Mouse (Mus musculus) lung, postnatal 14 days (tissue): ENCODE results near the gene Hipk1.
A peak's percentile ranks its signal among the peaks of the same experiment; 100 is the strongest.

ENCODE experiments used
- DNase-seq: peaks from one replicate; pipeline ENCODE4 v3.0.0; 2021

Hipk1 gene

GRCm38 (mm10) chr3:103743208-103743607, 48.2 kb downstream of the Hipk1 start:
- no peak for DNase-seq

- no peak for DNase-seq
Observed at GRCm38 (mm10) chr3:103740342-103740741, 51.0 kb downstream of the Hipk1 start.

DNA sequence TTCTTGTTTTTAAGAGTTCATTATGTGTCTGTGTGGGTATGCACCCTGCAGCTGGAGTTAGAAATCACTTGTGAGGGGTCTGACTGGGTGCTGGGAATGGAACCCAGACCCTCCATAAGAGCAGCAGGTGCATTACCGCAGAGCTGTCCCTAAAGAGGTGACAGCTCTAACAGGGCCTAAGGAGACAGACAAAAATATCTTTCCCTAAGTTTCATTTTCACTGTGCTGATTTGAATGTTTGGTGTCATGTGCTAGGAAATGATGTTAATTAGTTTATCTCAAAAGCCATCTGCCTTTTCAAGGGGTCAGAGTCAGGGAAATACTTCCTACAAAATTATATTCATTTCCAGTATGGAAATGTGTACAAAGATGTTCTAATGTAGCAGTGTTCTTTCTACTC, 52.0 kb downstream of the Hipk1 start, which contains the start of gene Gm10964:
Gene Gm10964 (plus strand): TSS at position 38 of the 400 bp plus-strand sequence.
- DNase-seq, result no peak

GRCm38 (mm10) chr3:103737778-103738571, 53.4 kb downstream of the Hipk1 start, which contains the start of gene Olfml3:
Gene Olfml3, minus strand, starts transcription at chr3:103738001.
- peak; percentile 93 for DNase-seq

DNA sequence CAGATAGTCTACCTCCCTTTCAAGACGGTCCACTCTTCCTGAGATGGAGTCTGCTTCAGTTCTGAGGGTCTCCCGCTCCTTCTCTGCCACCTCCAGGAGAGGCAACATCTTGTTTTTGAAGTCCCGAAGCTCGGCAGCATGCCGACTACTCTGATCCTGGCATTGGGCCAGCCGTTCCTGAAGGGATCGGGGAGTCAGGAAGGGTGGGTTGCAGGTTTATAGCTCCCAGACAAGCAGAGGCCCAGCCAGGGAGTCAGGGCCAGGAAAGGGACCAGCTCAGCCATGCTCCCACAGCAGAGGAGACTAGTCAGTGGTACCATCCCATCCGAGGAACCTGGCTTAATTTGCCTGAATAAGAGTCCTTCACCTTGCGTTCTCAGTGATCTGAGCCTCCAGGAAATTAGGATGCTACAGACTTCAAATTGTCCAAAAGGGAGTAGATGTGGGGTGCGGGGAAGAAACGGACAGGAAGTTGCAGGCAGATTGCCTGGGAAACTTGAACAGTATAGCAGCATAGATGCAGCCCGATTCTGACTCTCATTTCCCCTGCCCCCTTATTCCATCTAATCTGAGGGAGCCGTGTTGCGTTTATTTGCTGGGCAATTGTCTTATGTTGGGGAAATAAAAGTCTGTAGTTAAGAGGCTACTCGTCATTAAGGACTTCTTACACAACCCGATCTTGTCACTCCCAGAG, 54.2 kb downstream of the Hipk1 start:
- peak; percentile 58 for DNase-seq

DNA sequence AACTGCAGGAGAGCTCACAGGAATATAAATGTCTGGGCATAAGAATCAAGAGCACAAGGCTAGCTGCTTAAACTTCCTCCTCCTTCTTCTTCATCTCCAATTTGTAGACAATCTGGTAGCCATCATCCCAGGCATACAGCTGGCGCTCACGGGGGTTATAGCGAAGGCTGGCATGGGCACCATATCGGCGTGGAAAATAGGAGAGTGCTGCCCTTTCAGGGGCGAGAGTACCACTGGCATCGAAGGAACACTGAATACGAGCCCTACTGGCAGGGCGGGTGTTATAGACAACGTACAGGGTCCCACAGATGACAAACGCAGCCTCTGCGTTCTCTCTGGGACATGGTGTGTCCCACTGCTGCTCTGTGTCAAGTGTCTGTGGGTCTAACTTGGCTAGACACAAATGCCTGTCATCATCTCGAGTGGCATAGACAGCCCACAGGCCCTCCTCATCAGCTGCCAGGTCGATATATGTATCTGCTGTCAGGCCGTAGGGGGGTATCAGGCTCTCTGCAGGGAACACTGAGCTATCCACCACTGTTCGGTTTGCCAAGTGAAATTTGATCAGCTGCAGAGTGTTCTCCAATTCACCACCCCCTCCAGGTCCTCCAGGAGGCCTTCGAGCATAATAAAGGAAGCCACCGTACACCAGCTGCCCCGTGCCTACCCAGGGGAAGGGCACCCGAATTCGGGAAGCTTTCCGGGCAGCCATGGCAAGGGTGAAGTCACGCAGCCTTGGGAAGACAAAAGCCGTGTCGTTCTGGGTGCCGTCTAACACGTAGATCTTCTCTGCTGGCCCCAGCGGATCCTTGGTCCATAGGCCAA, 55.4 kb downstream of the Hipk1 start:
- no peak for DNase-seq

- DNase-seq, result peak; percentile 50
Observed at GRCm38 (mm10) chr3:103734696-103735519, 56.5 kb downstream of the Hipk1 start.

- no peak for DNase-seq
Observed at GRCm38 (mm10) chr3:103733799-103734695, 57.3 kb downstream of the Hipk1 start.

DNA sequence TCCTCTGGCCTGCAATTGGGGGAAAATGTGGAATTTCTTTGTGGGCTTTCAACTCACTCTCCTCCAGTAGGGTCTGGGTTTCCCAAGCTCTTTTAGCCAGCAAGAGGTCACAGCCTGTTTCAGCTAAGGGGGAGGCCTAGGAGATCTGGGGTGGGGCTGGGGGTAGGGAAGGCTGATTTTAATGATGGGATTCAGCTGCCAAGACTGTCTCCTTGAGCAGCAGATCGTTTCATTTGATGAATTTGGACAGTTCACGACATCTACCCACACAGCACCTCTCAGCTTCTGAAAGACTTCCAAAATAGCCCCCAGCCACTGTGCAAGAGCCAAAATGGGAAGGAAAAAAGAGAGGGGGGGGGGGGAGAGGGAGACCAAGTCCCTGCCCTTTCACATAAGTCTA, 58.2 kb downstream of the Hipk1 start:
- no peak for DNase-seq

GRCm38 (mm10) chr3:103732116-103732515, 59.2 kb downstream of the Hipk1 start:
- DNase-seq, result no peak

DNA sequence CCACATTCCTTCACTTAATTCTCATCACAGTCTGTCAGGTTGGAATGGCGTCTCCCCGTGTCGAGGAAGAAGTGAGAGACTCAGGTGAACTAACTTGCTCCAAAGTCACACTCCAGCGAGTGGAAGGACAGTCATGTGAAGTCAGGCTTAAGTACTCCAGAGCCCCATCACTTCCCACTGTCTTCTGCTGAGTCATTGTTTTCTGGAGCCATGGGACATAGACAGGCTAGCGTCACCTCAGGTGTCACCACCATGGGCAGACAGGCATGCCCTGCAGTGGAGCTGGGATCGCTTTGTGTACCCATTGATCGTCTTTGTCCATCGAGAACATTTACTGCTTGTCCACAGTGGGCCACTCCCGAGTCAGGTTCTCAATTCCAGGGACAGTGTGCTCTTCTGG, 61.5 kb downstream of the Hipk1 start:
- DNase-seq, result no peak

DNA sequence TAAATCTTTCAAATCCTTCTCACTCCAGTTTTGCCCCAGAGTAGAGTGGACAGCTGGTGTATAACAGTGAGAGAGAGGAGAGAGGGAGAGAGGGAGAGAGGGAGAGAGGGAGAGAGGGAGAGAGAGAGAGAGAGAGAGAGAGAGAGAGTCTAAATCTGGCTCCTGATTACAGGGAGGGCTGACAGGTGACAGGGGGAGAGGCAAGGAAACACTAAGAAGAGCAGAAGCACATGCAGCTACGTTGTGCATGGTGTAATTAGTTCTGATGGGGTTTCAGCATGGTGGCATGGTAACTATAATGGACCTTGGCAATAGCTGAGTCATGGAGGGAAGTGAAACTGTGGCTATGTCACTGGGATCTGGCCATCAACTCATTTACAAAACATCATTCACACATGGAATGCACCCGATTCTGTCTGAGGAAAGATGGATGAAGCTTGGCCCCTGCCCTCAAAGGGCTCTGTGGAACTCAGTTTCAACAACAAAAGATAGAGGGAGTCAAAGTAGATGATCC, 63.5 kb downstream of the Hipk1 start:
- DNase-seq, result no peak

- DNase-seq, result no peak
Observed at GRCm38 (mm10) chr3:103726642-103727041, 64.7 kb downstream of the Hipk1 start.

- DNase-seq, result no peak
Observed at GRCm38 (mm10) chr3:103724137-103724536, 67.2 kb downstream of the Hipk1 start.

DNA sequence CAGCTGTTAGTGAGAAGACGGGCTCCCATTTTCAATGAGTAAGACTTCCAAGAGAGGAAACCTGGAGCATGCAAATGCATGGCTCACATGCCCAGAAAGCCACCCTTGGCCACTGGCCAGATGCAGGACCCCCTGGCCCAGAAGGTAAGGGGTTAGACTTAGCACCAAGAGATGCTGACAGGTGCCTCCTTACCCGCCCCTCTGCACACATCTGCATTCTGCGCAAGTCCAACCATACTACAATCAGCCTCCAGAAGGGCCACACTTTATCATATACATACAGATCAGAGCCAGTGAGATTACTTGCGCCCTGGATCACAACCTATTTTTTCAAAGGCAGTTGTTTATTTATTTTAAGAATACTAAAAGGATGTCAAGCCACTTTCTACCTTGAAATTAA, 72.6 kb downstream of the Hipk1 start:
- no peak for DNase-seq

GRCm38 (mm10) chr3:103716774-103717760, 74.3 kb downstream of the Hipk1 start:
- peak; percentile 12 for DNase-seq

DNA sequence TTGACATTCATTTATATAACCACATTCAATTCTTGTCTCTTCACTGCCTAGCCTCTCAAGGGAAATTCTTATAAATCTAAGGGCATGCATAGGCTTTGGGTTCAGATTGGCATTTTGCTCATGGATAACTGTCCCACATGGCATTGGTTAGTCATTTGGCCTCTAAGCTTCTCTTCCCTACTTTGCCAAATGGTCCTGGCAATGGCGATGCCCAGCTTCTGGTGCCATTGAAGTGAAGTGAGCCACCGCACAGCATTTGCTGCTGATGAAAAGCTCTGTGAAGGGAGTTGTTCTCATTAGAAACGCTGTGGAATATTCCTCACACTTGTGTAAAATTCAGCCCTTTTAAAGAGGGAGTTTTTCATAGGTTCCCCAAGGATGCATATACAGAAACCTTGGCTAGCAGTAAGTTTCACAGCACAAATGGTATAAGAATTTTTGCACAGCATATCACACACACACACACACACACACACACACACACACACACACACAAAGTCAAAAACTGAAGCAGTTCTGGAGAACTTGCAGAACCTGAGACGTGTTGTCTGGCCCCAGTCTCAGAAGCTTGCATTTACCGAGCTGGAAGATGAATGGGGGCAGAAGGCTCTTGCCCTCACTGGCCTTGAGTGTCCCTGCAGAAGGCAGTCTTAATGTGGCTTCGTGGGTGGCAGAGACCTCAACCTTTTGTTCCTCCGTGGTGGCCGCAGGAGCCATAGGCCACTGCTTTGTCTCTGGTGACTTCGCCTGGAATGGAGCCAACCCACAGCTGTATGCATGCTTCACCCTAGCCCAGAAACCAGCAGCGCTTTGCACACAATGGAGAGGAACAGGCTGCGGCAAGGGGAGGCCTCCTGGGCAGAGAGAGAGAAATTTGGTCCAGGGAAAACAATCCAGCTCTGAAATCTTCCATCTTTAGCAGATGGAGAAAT, 75.3 kb downstream of the Hipk1 start:
- DNase-seq, result peak; percentile 33

DNA sequence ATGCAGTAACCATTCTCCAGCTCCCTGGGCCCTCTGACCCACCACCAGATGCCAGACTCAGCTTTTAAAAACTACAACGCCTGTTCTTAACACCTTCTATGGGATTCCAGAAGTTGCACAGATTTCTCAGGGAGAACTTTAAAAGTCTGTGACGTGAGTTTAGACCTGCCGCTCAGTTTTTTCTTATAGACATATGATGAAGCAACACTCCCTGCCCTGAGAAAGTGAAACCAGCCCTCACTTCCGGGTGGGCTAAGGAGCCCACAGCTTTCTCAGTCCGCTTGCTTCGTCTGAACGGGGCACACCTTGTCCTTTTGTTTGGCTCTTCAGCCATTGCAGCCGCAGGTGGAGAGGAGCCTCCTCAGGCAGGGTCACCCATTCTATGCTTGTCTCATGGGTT, 76.4 kb downstream of the Hipk1 start:
- DNase-seq, result no peak
